In genomic region chr14:122323838-122324458, GRCm38 (mm10) we compare ENCODE assay signal across 11 mouse cellular contexts.
"Had no signal": no experiment of that assay in that cellular context is flagged by ENCODE, and none has a peak within 500 bp of the region (broad histone marks: within the 10 kb centered on the region; RNA-seq: fewer than 3 reads in every experiment).

No protein-coding gene starts in this region.

- H3K9me3 ChIP-seq: limb, embryonic 10.5 days; liver, embryonic 15.5 days; midbrain, embryonic 13.5 days had no signal

- H3K27ac ChIP-seq: limb, embryonic 10.5 days; liver, embryonic 15.5 days; midbrain, embryonic 13.5 days; stomach, postnatal 0 days had no signal

- ATAC-seq: lung, postnatal 0 days; midbrain, embryonic 13.5 days had no signal

- H3K4me1 ChIP-seq: limb, embryonic 10.5 days; liver, embryonic 15.5 days had no signal

- H3K27me3 ChIP-seq: liver, embryonic 15.5 days had no signal

- H3K4me2 ChIP-seq: liver, embryonic 11.5 days; liver, embryonic 15.5 days; midbrain, embryonic 13.5 days had no signal

- H3K4me3 ChIP-seq: limb, embryonic 10.5 days; liver, embryonic 15.5 days; midbrain, embryonic 13.5 days had no signal

- H3K36me3 ChIP-seq: limb, embryonic 10.5 days; liver, embryonic 15.5 days; midbrain, embryonic 13.5 days had no signal

- H3K9ac ChIP-seq: liver, embryonic 15.5 days; midbrain, embryonic 13.5 days had no signal

- DNase-seq: kidney, adult 9 months; kidney, postnatal 14 days; lung, adult 2 months; lung, postnatal 36 days; thymus, postnatal 4 days had no signal
